Mouse (Mus musculus) small intestine, adult 2 months (tissue): Measurements from ENCODE around the gene Csrnp3. TPM values are rescaled to one million over a fixed set of nuclear protein-coding genes. Genes with fewer than 3 reads are reported as not detected.

Experiments
- H3K27ac ChIP-seq: fragments of 200-500 bp; 2 replicates; pipeline ENCODE4 v1.5.1; 2012; ENCODE audit warnings: low read depth, low read length, control low read depth, inconsistent platforms; ENCODE audit not compliant: insufficient read depth
- H3K27me3 ChIP-seq: fragments of 200-500 bp; 2 replicates; pipeline ENCODE4 v1.6.1; 2012; ENCODE audit warnings: mild to moderate bottlenecking, moderate library complexity, low read length, inconsistent platforms; ENCODE audit not compliant: control insufficient read depth, insufficient read depth
- H3K36me3 ChIP-seq: fragments of 200-500 bp; 2 replicates; pipeline ENCODE4 v1.6.1; 2012; ENCODE audit warnings: mild to moderate bottlenecking, low read length, control low read depth, inconsistent platforms; ENCODE audit not compliant: control insufficient read depth, insufficient read depth
- H3K4me1 ChIP-seq: fragments of 200-500 bp; 2 replicates; pipeline ENCODE4 v1.6.1; 2012; ENCODE audit warnings: low read length, inconsistent platforms, mixed read lengths; ENCODE audit not compliant: control insufficient read depth, insufficient read depth, insufficient read length
- H3K4me3 ChIP-seq: fragments of 200-500 bp; 2 replicates; pipeline ENCODE4 v1.5.1; 2012; ENCODE audit warnings: low read depth, mild to moderate bottlenecking, control low read depth, inconsistent platforms, low read length, moderate library complexity
- CTCF ChIP-seq: fragments of 200-500 bp; IDR thresholded peaks from 2 replicates; pipeline ENCODE4 v1.5.1; 2012; ENCODE audit warnings: low read depth, mild to moderate bottlenecking, control low read depth, inconsistent platforms, low read length, moderate library complexity, mixed read lengths; ENCODE audit not compliant: insufficient replicate concordance, insufficient read length; ENCODE audit errors: extremely low read depth
- POLR2A ChIP-seq: fragments of 200-500 bp; IDR thresholded peaks from 2 replicates; pipeline ENCODE4 v1.6.1; 2012; ENCODE audit warnings: low read depth, mild to moderate bottlenecking, control low read depth, inconsistent platforms, low read length, moderate library complexity
- WGBS: fragments of 180-500 bp; shearing (Covaris S2); methylation state at CpG from one replicate; pipeline ENCODE4 v1.1.7; 2018; 5-methylcytosine and 5-hydroxymethylcytosine counted together
- polyA plus RNA-seq: library from polyadenylated mRNA; depleted of rRNA; stranded (reverse); fragments of >200 nt; gene quantifications from 2 replicates; pipeline ENCODE4 v1.2.3, GENCODE M21; 2012

Gene Csrnp3
- polyA plus RNA-seq, 1 experiment, result 0.05 TPM

- no peaks in the 10 kb centered on the region; the same call in 1 of the 2 replicates for H3K27me3 ChIP-seq
- no peak overlapping the region for H3K27ac ChIP-seq
- no peak overlapping the region for H3K4me3 ChIP-seq
- TF ChIP-seq CTCF, result no peak
- no peak for TF ChIP-seq POLR2A
- H3K36me3 ChIP-seq, result no peaks in the 10 kb centered on the region
- no peaks in the 10 kb centered on the region for H3K4me1 ChIP-seq
Observed at GRCm38 (mm10) chr2:65990108-65990507, 144.5 kb downstream of the Csrnp3 start.

GRCm38 (mm10) chr2:65990754-65991153 lies 145.2 kb downstream of the Csrnp3 start:
- 79% methylated on average over 4 of the region's 4 CpGs for WGBS
- H3K4me3 ChIP-seq, result no peak overlapping the region
- H3K4me1 ChIP-seq, result no peaks in the 10 kb centered on the region
- no peaks in the 10 kb centered on the region for H3K27me3 ChIP-seq
- H3K27ac ChIP-seq, result no peak overlapping the region
- TF ChIP-seq CTCF (no peak), POLR2A (no peak)
- H3K36me3 ChIP-seq, result no peaks in the 10 kb centered on the region

GRCm38 (mm10) chr2:65993371-65993770 lies 147.8 kb downstream of the Csrnp3 start:
- H3K27ac ChIP-seq, result no peak overlapping the region
- H3K36me3 ChIP-seq, result no peaks in the 10 kb centered on the region
- no peak for TF ChIP-seq CTCF
- no peak for TF ChIP-seq POLR2A
- H3K4me1 ChIP-seq, result no peaks in the 10 kb centered on the region
- WGBS, result 79% methylated on average over 14 of the region's 14 CpGs
- no peak overlapping the region for H3K4me3 ChIP-seq
- H3K27me3 ChIP-seq, result no peaks in the 10 kb centered on the region

- Histone ChIP-seq H3K27me3 (no peaks in the 10 kb centered on the region), H3K4me1 (no peaks in the 10 kb centered on the region), H3K27ac (no peak overlapping the region), H3K36me3 (no peaks in the 10 kb centered on the region), H3K4me3 (no peak overlapping the region)
- WGBS, result 82% methylated on average over 13 of the region's 13 CpGs
- TF ChIP-seq POLR2A, result no peak
- no peak for TF ChIP-seq CTCF
Observed at GRCm38 (mm10) chr2:65994886-65995468, 149.4 kb downstream of the Csrnp3 start.

- WGBS, result 92% methylated on average over 2 of the region's 2 CpGs
- no peak for TF ChIP-seq POLR2A
Observed at GRCm38 (mm10) chr2:65998747-65999146, 153.2 kb downstream of the Csrnp3 start.

GRCm38 (mm10) chr2:66008995-66009654 lies 163.6 kb downstream of the Csrnp3 start:
- 88% methylated on average over 19 of the region's 19 CpGs for WGBS
- TF ChIP-seq POLR2A, result no peak
- TF ChIP-seq CTCF, result no peak
- Histone ChIP-seq H3K36me3 (no peaks in the 10 kb centered on the region), H3K27ac (no peak overlapping the region), H3K4me1 (no peaks in the 10 kb centered on the region), H3K27me3 (no peaks in the 10 kb centered on the region), H3K4me3 (no peak overlapping the region)

More at GRCm38 (mm10) chr2:65998747-65999146, 153.2 kb downstream of the Csrnp3 start:
- H3K27ac ChIP-seq, result no peak overlapping the region
- no peak overlapping the region for H3K4me3 ChIP-seq
- H3K27me3 ChIP-seq, result no peaks in the 10 kb centered on the region
- no peaks in the 10 kb centered on the region for H3K36me3 ChIP-seq
- no peaks in the 10 kb centered on the region for H3K4me1 ChIP-seq

GRCm38 (mm10) chr2:66009677-66010076 lies 164.1 kb downstream of the Csrnp3 start:
- WGBS, result 85% methylated on average over 2 of the region's 2 CpGs
- H3K27ac ChIP-seq, result no peak overlapping the region
- TF ChIP-seq CTCF (no peak), POLR2A (no peak)
- H3K27me3 ChIP-seq, result no peaks in the 10 kb centered on the region
- H3K36me3 ChIP-seq, result no peaks in the 10 kb centered on the region
- no peaks in the 10 kb centered on the region for H3K4me1 ChIP-seq
- H3K4me3 ChIP-seq, result no peak overlapping the region
